Mouse (Mus musculus): ENCODE measurements at regions not wholly inside any gene's neighbourhood (a gene's known extent, or its start where the extent isn't known, plus 50 kb on each side); places are given as distances from the start of the nearest gene placed in this dataset.

GRCm38 (mm10) chr3:78901838-78902484 is 384.4 kb downstream of the Rapgef2 start:
- in situ Hi-C loops (cut with MboI, MseI): no loop called here

- in situ Hi-C loops (cut with MboI, MseI): no loop called here
Observed at GRCm38 (mm10) chr3:78901016-78901837, 385.1 kb downstream of the Rapgef2 start.

- in situ Hi-C loops (cut with MboI, MseI): no loop called here
Observed at GRCm38 (mm10) chr3:78899446-78900230, 386.7 kb downstream of the Rapgef2 start.

- in situ Hi-C loops (cut with MboI, MseI): no loop called here
Observed at GRCm38 (mm10) chr3:78889326-78889725, 397.0 kb downstream of the Rapgef2 start.

- in situ Hi-C loops (cut with MboI, MseI): no loop called here
Observed at GRCm38 (mm10) chr3:78884715-78885114, 401.6 kb downstream of the Rapgef2 start.

- in situ Hi-C loops (cut with MboI, MseI): no loop called here
Observed at GRCm38 (mm10) chr3:78884029-78884428, 402.3 kb downstream of the Rapgef2 start.

GRCm38 (mm10) chr3:78880072-78880471 is 406.2 kb downstream of the Rapgef2 start:
- in situ Hi-C loops (cut with MboI, MseI): no loop called here

- in situ Hi-C loops (cut with MboI, MseI): no loop called here
Observed at GRCm38 (mm10) chr3:78877323-78877722, 409.0 kb downstream of the Rapgef2 start.

- in situ Hi-C loops (cut with MboI, MseI): no loop called here
Observed at GRCm38 (mm10) chr3:78866896-78867295, 419.4 kb downstream of the Rapgef2 start.

GRCm38 (mm10) chr3:78866083-78866726 is 420.1 kb downstream of the Rapgef2 start:
- in situ Hi-C loops (cut with MboI, MseI): no loop called here

GRCm38 (mm10) chr3:78863005-78863404 is 423.3 kb downstream of the Rapgef2 start:
- in situ Hi-C loops (cut with MboI, MseI): no loop called here

GRCm38 (mm10) chr3:78846617-78847318 is 439.5 kb downstream of the Rapgef2 start:
- in situ Hi-C loops (cut with MboI, MseI): no loop called here

GRCm38 (mm10) chr3:78841173-78841572 is 445.1 kb downstream of the Rapgef2 start:
- in situ Hi-C loops (cut with MboI, MseI): no loop called here

- in situ Hi-C loops (cut with MboI, MseI): no loop called here
Observed at GRCm38 (mm10) chr3:78836824-78837223, 449.5 kb downstream of the Rapgef2 start.

GRCm38 (mm10) chr3:78825505-78825904 is 460.8 kb downstream of the Rapgef2 start:
- in situ Hi-C loops (cut with MboI, MseI): no loop called here

GRCm38 (mm10) chr3:78812425-78812824 is 473.9 kb downstream of the Rapgef2 start:
- in situ Hi-C loops (cut with MboI, MseI): no loop called here

- in situ Hi-C loops (cut with MboI, MseI): no loop called here
Observed at GRCm38 (mm10) chr3:78810431-78811152, 475.7 kb downstream of the Rapgef2 start.

- in situ Hi-C loops (cut with MboI, MseI): no loop called here
Observed at GRCm38 (mm10) chr3:78803176-78803575, 483.1 kb downstream of the Rapgef2 start.

- in situ Hi-C loops (cut with MboI, MseI): no loop called here
Observed at GRCm38 (mm10) chr3:78795951-78796455, 490.3 kb downstream of the Rapgef2 start.

- in situ Hi-C loops (cut with MboI, MseI): no loop called here
Observed at GRCm38 (mm10) chr3:78792440-78793057, 493.8 kb downstream of the Rapgef2 start.
